Mouse (Mus musculus): ENCODE data around the gene Tenm2. TPM values are rescaled to one million over a fixed set of nuclear protein-coding genes. Genes with fewer than 3 reads are reported as not detected.

Tenm2 gene
- polyA plus RNA-seq, 1 experiment from 2014 or later = 0.06 TPM

- DNase-seq (ENCODE audit: low read depth, low spot score) (no peak), ATAC-seq (no peak)
- peaks cover 20% of the 10 kb centered on the region for H3K27me3 ChIP-seq
- ChIA-PET CTCF (no interaction called here), POLR2A (no interaction called here)
- no peak for TF ChIP-seq CTCF (IDR thresholded peaks at IDR 0.05)
- in situ Hi-C loops (cut with MboI; ENCODE audit: low pct_unique_long_range_greater_than_20kb) = no loop called here
Observed at GRCm38 (mm10) chr11:36080766-36081165, 1155.0 kb downstream of the Tenm2 start.

- CTCF ChIA-PET = no interaction called here
Observed at GRCm38 (mm10) chr11:36078391-36078790, 1157.4 kb downstream of the Tenm2 start.

GRCm38 (mm10) chr11:36074015-36074567 lies 1161.7 kb downstream of the Tenm2 start:
- peaks cover 33% of the 10 kb centered on the region for H3K27me3 ChIP-seq
- ATAC-seq = no peak
- no peak for DNase-seq (ENCODE audit: low read depth, low spot score)
- ChIA-PET CTCF (interaction anchor here (1.2 to 1.5 kb wide), 2 partner anchors 28 to 44 kb away, joined by 3 to 5 read pairs; no protein-coding TSS in a partner anchor), POLR2A (no interaction called here)
- in situ Hi-C loops (cut with MboI; ENCODE audit: low pct_unique_long_range_greater_than_20kb) = no loop called here
- no peak for TF ChIP-seq CTCF (IDR thresholded peaks at IDR 0.05)

More at GRCm38 (mm10) chr11:36078391-36078790, 1157.4 kb downstream of the Tenm2 start:
- TF ChIP-seq CTCF (IDR thresholded peaks at IDR 0.05) = no peak
- peaks cover 20% of the 10 kb centered on the region for H3K27me3 ChIP-seq
- no peak for ATAC-seq
- POLR2A ChIA-PET = no interaction called here
- in situ Hi-C loops (cut with MboI; ENCODE audit: low pct_unique_long_range_greater_than_20kb) = no loop called here
- DNase-seq (ENCODE audit: low read depth, low spot score) = no peak

GRCm38 (mm10) chr11:36073074-36073818 lies 1162.5 kb downstream of the Tenm2 start:
- TF ChIP-seq CTCF (IDR thresholded peaks at IDR 0.05) = no peak
- POLR2A ChIA-PET = no interaction called here
- CTCF ChIA-PET = no interaction called here
- ATAC-seq (no peak), DNase-seq (ENCODE audit: low read depth, low spot score) (no peak)
- peaks cover 35% of the 10 kb centered on the region for H3K27me3 ChIP-seq
- in situ Hi-C loops (cut with MboI; ENCODE audit: low pct_unique_long_range_greater_than_20kb) = no loop called here

- peaks cover 33% of the 10 kb centered on the region for H3K27me3 ChIP-seq
- ATAC-seq (no peak), DNase-seq (ENCODE audit: low read depth, low spot score) (no peak)
- no peak for TF ChIP-seq CTCF (IDR thresholded peaks at IDR 0.05)
- CTCF ChIA-PET = no interaction called here
- POLR2A ChIA-PET = interaction anchor here (0.8 kb wide), 1 partner anchor 67 kb away, joined by 3 read pairs; no protein-coding TSS in a partner anchor
- in situ Hi-C loops (cut with MboI; ENCODE audit: low pct_unique_long_range_greater_than_20kb) = no loop called here
Observed at GRCm38 (mm10) chr11:36072646-36073045, 1163.1 kb downstream of the Tenm2 start.

GRCm38 (mm10) chr11:36072038-36072437 lies 1163.7 kb downstream of the Tenm2 start:
- CTCF ChIA-PET = no interaction called here
- in situ Hi-C loops (cut with MboI; ENCODE audit: low pct_unique_long_range_greater_than_20kb) = no loop called here

GRCm38 (mm10) chr11:36059325-36059843 lies 1176.4 kb downstream of the Tenm2 start:
- ATAC-seq (no peak), DNase-seq (ENCODE audit: low read depth, low spot score) (no peak)
- in situ Hi-C loops (cut with MboI; ENCODE audit: low pct_unique_long_range_greater_than_20kb) = no loop called here
- TF ChIP-seq CTCF (IDR thresholded peaks at IDR 0.05) = no peak
- H3K27me3 ChIP-seq = peaks cover 19% of the 10 kb centered on the region
- ChIA-PET POLR2A (no interaction called here), CTCF (no interaction called here)

More at GRCm38 (mm10) chr11:36072038-36072437, 1163.7 kb downstream of the Tenm2 start:
- POLR2A ChIA-PET = interaction anchor here (0.8 kb wide), 1 partner anchor 68 kb away, joined by 3 read pairs; no protein-coding TSS in a partner anchor
- DNase-seq (ENCODE audit: low read depth, low spot score) = no peak
- no peak for TF ChIP-seq CTCF (IDR thresholded peaks at IDR 0.05)
- H3K27me3 ChIP-seq = peaks cover 32% of the 10 kb centered on the region
- ATAC-seq = no peak

GRCm38 (mm10) chr11:36056525-36056924 lies 1179.2 kb downstream of the Tenm2 start:
- DNase-seq (ENCODE audit: low read depth, low spot score) (no peak), ATAC-seq (no peak)
- in situ Hi-C loops (cut with MboI; ENCODE audit: low pct_unique_long_range_greater_than_20kb) = no loop called here
- TF ChIP-seq CTCF (IDR thresholded peaks at IDR 0.05) = no peak
- ChIA-PET POLR2A (no interaction called here), CTCF (no interaction called here)
- peaks cover 20% of the 10 kb centered on the region for H3K27me3 ChIP-seq

- H3K27me3 ChIP-seq = peaks cover 32% of the 10 kb centered on the region
- DNase-seq (ENCODE audit: low read depth, low spot score) (no peak), ATAC-seq (no peak)
- CTCF ChIA-PET = no interaction called here
- in situ Hi-C loops (cut with MboI; ENCODE audit: low pct_unique_long_range_greater_than_20kb) = no loop called here
- POLR2A ChIA-PET = interaction anchor here (0.6 kb wide), 1 partner anchor 169 kb away, joined by 4 read pairs; no protein-coding TSS in a partner anchor
- TF ChIP-seq CTCF (IDR thresholded peaks at IDR 0.05) = no peak
Observed at GRCm38 (mm10) chr11:36054323-36054722, 1181.4 kb downstream of the Tenm2 start.

GRCm38 (mm10) chr11:36053457-36053856 lies 1182.3 kb downstream of the Tenm2 start:
- DNase-seq (ENCODE audit: low read depth, low spot score) (no peak), ATAC-seq (no peak)
- ChIA-PET POLR2A (interaction anchor here (0.7 kb wide), 1 partner anchor 955 kb away, joined by 3 read pairs; no protein-coding TSS in a partner anchor), CTCF (no interaction called here)
- H3K27me3 ChIP-seq = peaks cover 32% of the 10 kb centered on the region
- no peak for TF ChIP-seq CTCF (IDR thresholded peaks at IDR 0.05)
- in situ Hi-C loops (cut with MboI; ENCODE audit: low pct_unique_long_range_greater_than_20kb) = no loop called here

- ATAC-seq (no peak), DNase-seq (ENCODE audit: low read depth, low spot score) (no peak)
- ChIA-PET POLR2A (no interaction called here), CTCF (interaction anchor here (1.6 kb wide), 1 partner anchor 17 kb away, joined by 5 read pairs; no protein-coding TSS in a partner anchor)
- no peak for TF ChIP-seq CTCF (IDR thresholded peaks at IDR 0.05)
- peaks cover 36% of the 10 kb centered on the region for H3K27me3 ChIP-seq
- in situ Hi-C loops (cut with MboI; ENCODE audit: low pct_unique_long_range_greater_than_20kb) = no loop called here
Observed at GRCm38 (mm10) chr11:36052598-36052997, 1183.2 kb downstream of the Tenm2 start.

Data from Patski (cell line).